Mouse (Mus musculus) hindlimb bud, embryonic 11.5 days (tissue): Measurements from ENCODE around the gene Snx1.

Source experiments
- DNase-seq: peaks from one replicate; pipeline ENCODE4 v3.0.0-alpha.2; 2012; ENCODE audit warnings: low read depth, low spot score; ENCODE audit errors: extremely low spot score

Gene Snx1

DNA sequence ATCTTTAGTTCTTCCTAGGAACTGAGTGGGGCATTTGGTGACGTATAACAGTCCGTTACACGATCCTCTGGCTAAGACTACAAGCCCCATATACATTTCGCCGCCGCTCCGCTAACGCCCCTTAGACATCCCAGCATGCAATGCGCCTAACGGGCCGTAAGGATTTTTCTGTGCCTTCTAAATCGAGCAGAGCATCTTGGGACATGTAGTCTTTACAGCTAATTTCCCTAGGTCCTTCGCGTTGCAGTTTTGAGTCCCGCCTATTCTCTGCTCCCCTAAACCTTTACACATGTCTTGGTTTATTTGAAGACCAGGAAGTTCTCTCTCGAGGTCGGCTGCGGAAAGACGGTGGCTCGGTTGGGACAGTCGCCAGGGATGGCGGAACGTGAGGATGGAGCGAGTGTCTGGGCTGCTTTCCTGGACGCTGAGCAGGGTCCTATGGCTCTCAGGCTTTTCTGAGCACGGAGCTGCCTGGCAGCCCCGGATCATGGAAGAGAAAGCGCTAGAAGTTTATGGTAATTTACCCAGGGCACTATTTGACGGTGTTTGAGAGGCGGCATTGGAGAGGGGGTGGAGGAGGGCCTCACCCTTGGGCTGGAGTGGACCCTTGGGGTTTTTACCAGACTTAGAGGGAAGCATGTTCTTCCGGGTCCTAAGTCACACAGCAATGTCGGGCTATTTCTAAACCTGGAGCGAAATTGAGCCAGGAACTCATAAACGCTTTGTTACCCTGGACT lies at the start of gene Snx1, which contains the start of gene Ciao2a:
Gene Snx1, minus strand, starts transcription at position 132 of the 737 bp plus-strand sequence.
Gene Ciao2a, plus strand, starts transcription at position 156 of the 737 bp plus-strand sequence.
- peak; percentile 97 for DNase-seq

DNA sequence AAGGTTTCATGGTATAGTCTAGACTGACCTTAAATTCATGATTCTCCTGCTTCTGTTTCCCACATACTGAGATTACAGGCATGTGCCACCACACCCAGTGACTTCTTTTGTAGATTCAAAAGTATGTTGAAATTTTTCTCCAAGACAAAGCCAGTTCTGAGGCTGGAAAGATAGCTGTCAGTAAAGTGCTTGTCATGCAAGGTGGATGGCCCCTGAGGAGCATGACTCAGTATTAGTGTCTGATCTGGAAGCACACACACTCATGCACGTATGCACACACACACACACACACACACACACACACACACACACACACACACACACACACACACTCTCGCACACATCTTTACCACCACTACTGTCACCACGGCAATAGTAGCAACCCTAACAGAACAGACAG lies 48.6 kb upstream of the Snx1 start:
- DNase-seq = no peak

DNA sequence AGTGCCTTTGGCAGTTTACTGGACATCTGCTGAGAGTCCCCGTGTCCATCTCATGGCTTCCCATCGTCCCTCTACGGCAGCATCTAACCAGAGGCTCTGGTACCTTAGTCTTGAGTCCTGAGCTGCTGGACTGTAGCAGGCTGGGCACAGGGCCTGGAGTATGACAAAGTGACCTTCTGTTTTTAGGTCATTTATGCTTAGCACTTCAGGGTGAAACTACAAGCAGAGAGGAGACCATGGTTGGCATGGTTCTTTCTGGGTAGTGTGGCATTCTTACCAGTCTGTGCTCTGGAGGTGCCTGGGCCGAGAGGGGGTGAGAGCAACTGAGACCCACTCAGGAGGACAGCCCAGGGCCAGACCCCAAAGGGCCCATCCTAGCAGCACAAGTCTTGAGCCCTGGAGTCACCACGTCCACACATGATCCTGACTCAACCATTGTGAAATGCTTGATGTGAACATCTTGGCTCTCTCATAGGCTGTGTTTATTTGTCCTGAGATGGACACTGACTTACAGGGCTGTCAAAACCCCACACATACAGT lies 47.0 kb upstream of the Snx1 start:
- no peak for DNase-seq

DNA sequence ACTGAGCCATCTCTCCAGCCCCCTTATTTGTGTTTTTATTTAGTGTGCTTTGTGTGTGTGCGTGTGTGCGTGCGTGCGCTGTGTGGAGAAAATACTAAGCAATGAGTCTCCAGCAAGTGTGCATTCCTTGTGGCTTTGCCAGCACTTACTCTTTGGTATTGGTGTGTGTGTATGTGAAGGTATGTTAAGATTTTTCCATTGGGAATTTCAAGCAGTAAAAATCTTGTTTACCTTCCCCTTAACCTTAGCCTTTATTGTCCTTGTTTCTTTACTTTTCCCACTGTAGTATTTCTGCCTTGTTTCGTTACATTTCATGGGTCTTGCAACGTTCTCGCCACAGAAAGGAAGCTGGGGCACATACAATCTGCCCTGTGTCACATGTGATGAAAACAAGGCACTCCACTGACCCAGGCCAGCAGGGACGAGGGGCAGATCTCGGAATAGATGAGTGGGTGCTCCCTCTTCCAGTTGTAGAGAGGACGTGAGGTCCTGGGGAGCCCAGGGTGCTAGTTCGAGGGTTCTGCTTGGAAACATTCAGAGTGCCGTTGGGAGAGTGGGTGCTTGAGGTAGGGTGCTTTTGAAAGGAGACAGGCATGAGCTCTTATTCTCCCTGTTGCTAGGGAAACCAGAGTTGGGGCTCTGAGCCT lies 45.0 kb upstream of the Snx1 start:
- no peak for DNase-seq

DNA sequence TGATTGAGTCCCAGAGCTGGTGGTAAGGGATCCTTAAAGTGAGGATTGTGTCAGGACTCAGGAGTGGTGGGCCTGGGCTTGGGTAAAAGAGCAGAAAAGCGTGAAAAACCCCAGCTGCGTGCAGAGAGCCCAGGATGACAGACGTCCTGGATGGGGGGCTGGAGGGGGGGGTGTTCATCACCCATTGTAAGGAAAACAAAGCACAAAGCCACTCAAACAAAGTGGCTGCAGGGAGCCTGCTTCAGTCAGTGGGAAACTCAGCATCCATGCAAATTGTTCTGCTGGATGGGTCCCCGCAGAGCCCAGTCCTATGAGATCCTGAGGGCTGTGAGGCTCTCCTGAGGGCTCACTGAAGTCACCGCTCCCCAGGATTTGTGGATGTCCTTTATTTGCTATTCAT lies 44.1 kb upstream of the Snx1 start:
- DNase-seq = no peak

DNA sequence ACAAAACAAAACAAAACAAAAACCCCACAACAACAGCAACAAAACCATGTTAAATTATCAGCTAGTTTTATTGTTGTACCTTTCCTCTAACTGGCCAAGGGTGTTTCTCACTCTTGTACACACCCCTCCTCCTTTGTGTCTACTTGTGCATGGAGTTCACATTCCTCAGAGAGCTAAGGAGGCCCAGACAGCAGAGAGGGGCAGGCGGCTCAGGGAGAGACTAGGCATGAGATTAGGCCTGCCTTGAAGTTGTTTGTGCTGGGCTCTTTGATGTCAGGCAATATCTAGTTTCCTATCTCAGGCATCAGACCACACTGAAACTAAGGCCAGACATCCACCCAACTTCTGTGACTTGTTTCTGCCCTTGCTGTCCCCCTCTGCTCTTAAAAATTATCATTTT lies 41.8 kb upstream of the Snx1 start:
- DNase-seq = no peak

DNA sequence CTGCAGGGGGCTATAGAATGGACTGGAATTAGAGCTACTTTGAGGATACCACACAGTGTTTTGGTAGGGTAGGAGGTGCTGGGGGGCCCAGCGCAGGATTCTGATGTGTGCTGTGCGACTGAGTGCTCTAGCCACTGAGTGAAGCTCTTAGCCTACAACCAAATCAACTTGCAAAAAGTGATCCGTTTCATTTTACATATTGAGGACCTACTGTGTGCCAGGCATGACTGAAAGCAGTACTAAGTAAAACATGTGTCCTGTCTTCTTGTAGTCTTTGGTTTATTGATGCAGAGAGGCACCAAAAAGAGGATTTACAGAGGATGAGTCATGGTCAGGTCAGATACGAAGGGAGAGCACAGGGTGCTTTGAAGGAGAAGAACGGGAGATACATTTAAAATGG lies 40.8 kb upstream of the Snx1 start:
- DNase-seq = no peak

DNA sequence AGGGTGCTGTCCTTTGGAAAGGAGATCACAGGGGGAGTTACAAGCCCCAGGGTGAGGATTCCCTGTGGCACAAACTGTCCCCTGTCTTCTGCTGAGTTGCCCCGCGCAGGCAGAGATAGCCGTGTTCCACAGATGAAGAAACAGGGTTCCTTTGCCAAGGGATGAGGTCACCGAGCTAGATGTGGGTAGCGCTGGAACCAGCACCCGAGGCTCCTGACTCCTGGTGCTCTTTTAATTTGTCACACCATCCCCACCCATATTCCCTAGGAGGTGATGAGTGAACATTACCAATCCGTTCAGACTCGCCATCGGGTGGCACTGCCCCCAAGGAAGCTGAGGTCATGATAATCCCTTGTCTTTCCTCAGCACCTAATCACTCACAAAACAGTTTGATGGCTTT lies 36.6 kb upstream of the Snx1 start:
- no peak for DNase-seq

DNA sequence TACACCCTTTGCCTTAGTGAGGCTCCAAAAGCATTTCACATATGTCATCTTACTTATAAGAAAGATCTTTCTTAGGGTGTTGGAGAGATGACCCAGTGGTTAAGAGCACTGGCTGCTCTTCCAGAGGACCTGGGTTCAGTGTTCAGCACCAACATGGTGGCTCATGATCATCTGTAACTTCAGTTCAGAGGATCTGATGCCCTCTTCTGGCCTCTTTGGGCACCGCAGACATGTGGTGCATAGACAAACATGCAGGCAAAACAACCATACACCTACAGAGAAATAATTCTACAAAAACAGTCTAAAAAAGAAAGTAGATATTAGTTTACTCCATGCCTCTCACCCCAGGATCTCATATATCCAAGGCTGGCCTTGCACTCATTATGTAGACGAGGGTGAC lies 33.8 kb upstream of the Snx1 start:
- DNase-seq = no peak

DNA sequence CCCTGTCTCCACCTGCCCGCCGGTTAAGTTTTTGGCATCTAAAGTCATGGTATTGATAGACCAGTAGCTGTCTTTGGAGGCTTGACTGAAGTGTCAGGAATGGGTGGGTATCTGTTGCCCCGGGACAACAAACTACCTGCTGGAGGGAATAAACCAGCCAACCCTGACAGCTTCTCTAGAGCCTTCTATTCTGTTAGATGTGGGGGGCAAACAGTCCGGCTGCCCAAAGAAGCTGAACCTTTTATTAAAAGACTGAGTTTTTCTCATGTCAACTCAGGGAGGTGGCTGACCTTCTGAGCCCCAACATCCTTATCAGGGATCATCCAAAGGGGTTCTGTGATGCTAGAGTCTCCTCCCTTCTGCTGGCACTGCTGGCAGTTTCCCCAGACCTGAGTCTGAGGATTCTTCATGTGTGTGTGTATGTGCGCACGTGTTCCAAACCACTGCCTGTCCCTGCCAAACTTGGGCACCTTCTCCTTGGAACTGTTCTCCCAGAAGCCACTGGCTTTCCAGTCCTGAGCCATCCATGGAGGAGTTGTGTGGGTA lies 32.6 kb upstream of the Snx1 start:
- no peak for DNase-seq

DNA sequence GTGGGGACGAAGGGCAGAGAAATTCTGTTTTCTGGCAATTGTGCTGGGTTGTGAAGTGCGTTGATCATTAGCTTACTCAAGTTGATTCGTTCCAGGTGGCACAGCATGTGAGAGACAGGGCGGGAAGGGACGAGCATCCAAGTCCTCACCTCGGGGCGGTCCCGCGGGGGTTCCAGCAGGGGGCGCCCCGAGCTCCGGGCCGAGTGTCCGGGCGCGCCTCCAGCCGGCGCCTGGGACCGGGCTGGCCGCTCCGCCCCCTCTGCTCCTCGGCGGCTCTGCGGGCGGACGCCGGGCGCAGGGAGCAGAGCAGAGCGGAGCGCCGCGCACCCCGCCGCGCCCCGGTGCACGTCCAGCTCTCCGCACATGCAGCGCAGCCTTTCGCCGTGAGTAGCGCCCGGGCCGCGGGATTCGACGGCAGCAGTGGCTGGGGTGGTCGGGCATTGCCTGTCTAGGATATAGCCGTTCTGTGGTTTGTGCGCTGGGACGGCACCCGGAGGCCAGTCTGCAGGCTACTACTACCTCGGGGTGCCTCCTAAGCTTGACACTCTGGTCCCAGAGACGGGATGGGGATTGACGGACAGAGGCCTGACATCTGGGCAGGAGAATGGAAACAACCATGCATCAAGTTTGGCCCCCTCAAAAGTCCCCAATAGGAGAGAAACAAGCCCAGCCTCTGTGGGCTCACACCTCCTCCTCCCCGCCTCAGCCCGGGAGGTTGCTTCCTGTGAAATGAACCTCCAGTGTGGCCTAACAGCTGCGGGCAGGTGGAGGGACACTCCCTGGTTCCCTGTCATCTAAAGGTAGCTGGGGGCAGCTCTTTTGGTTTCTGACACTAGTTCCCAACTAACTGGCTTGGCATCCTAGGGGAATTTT lies 31.8 kb upstream of the Snx1 start, which contains the start of gene Dapk2:
Gene Dapk2, plus strand, starts transcription at position 266 of the 873 bp plus-strand sequence.
- peak; percentile 16 for DNase-seq

DNA sequence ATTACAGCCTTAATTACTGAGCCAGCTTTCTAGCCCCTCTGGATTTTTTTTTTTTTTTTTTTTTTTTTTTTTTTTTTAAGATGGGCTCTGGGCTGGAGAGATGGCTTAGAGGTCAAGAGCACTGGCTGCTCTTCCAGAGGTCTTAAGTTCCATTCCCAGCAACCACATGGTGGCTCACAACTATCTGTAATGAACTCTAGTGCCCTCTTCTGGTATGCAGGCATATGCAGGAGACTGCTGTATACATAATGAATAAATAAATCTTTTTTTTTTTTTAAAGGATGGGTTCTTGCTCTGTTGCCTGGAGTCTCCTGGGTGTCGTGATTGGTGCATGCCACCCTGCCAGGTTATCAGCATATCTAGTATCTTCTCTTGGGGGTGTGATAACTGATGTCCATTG lies 29.1 kb upstream of the Snx1 start:
- no peak for DNase-seq

DNA sequence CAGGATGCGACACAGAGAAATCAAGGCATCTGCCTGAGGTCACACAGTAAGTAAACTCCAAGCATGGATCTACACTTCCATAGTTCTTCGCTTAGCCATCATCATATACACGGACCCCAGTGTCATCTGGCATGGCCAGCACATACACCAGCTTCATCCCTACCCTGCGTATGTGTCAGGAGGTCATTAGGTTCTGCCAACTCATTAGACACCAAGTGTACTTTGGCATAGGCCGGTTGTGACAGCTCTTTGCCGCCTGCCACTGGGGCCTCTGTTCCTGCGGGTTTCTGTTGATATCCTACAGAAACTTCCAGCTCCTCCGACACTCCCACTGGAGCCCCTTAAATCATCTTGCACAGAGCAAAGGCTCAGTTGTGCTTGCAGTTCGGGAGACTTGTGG lies 27.6 kb upstream of the Snx1 start:
- DNase-seq = no peak

DNA sequence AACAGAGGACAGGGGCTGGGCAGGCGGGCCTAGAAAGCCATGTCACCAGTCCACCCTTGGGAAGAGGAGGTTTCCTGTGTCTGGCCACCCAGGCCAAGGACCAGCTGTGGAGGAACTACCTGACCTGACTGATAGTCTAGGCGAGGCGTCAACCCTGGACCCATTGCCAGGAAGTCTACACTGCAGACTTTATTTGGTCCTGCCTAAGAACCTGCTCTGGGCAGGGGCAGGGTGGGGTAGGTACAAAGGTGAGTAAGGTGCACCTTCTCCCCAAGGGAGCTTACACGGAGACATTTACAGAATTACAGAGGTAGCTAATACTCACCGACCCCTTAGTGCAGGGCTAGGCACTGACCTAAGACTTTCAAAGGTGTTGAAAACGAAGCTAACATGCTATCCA lies 27.2 kb upstream of the Snx1 start:
- no peak for DNase-seq

DNA sequence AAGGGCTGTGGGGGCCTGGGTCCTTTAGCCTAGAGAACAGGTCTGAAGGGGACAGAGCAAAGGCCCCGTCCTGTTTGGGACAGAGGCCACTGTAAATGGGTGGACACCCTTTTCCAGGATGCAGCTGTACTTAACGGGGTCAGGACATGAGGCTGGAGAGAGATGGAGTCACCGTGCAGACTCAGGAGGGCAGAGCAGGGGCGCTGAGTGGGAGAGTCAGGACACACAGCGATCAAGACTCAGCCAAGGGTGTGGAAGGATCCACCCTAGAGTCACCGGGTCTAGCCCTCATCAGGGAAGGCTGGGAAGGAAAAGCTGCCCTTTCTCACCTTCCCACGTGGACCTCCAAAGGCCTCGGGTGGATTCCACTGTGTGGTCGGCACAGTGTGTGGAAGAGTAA lies 25.6 kb upstream of the Snx1 start:
- no peak for DNase-seq

DNA sequence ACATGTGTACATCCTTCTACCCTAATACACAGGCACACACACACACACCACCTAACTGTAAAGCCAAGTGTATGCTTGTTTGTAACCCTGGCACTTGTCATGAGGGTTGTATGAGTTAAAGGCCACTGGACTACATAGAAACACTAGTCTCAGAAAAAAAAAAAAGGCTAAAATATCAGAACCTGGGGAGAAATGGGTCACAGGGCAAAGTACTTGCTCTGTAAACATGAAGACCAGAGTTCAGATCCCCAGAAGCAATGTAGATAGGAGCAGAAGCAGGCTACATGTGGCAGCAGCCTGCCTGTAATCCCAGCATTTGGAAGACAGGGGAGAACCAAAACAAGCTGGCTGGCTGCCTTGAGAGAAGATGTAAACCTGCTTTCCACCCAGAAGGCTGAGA lies 19.8 kb upstream of the Snx1 start:
- DNase-seq = no peak

DNA sequence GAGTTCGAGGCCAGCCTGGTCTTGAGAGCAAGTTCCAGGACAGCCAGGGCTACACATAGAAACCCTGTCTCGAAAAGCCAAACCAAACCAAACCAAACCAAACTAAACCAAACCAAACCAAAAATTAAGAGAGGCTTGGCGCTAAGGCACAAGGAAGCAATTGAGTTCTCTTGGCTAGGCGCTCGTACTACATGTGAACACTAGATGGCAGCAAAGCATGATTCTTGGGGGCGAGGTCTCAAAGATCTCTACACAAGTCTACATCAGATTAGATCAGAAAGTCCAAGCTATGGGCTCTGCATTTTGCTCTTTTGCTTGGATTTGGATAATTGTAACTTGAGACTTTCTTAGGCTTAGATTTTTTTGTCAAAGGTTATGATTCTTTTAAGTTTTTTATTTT lies 17.9 kb upstream of the Snx1 start:
- DNase-seq = peak; percentile 49

DNA sequence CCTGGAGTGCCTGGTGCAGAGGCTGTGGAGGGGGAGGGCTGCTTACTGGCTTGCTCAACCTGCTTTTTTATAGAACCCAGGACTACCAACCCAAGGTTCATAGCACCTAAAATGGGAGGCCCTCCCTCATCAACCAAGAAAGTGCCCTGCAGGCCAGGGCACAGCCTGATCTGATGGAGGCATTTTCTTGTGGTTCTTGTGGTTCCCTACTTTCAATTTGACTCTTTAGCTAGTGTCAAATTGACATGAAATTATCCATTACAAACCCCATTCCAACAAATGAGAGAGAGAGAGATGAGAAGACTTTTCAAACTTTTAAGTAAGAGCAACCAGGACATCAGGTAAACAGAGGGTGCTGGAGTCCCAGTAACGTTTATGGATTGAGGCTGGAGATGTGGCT lies 15.9 kb upstream of the Snx1 start:
- DNase-seq = no peak

DNA sequence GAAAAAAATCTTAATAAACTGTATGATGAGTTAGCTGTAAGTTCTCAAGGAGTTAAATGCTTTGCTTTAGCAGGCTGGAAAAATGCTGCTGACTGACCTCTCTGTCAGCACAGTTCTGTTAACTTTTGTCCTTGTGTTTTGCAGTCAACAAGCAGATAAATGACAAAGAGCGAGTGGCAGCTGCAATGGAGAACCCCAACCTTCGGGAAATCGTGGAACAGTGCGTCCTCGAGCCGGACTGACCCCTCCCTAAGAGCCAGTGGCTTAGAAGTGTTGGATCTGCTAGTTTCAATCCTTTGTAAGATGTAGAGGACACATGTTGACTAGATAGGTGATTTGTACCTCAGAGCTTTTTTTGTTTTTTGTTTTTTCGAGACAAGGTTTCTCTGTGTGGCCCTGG lies 11.8 kb upstream of the Snx1 start:
- DNase-seq = no peak

DNA sequence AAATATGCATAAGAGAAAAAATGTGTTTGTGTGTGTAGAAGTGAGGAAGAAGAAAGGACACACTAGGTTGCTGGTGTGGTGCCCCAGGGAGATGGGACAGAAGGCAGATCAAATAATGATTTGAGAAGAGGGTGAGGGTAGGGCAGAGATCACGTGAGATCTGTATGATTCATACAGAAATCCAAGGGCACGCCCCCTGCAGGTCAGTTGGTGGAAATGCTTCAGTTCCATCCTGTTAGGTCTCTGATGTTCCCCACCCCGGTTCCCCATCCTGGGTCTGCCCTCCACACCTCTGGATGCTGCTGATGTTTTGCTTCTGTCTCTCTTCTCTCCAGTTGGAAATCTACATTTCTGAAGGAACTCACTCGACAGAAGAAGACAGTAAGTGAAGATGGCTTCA lies 9.6 kb upstream of the Snx1 start:
- DNase-seq = no peak

DNA sequence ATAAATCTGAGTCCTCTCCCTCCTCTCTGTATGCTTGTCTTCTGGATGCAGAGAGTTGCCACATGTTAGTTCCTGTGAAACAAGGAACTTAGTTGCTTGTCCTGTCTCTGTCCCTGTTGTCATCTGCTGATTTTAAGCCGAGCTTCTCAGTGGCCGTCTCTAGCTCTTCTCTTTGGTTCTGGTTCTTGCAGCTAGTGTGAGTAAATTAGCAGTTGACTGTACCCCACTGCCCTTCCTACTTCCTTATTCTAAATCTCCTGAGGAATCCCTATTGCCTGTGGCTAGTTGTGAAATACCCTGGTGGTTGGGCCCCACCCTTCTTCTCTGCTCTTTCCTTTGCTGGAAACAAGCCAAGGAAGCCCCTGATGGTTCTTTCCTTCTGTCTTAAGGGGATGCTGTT lies 5.1 kb upstream of the Snx1 start:
- no peak for DNase-seq
